Mouse (Mus musculus) heart, embryonic 11.5 days (tissue): ENCODE results near the gene Ano2. TPM values are rescaled to one million over a fixed set of nuclear protein-coding genes. Genes with fewer than 3 reads are reported as not detected.
A peak's percentile ranks its signal among the peaks of the same experiment; 100 is the strongest.

Experiments
- ATAC-seq: fragments of 200-750 bp; cut with Nextera tagmentation; replicated peaks from 2 replicates; pipeline ENCODE4 v1.8.0; 2017; ENCODE audit warnings: moderate library complexity; ENCODE audit not compliant: insufficient number of reproducible peaks, low FRiP score, low TSS enrichment
- H3K27ac ChIP-seq: fragments of 300-500 bp; sonication (generic); 2 replicates; pipeline ENCODE4 v1.5.1; 2014; ENCODE audit warnings: mild to moderate bottlenecking, low read depth, low read length
- H3K27me3 ChIP-seq: fragments of 300-500 bp; sonication (generic); 2 replicates; pipeline ENCODE4 v1.6.1; 2014; ENCODE audit warnings: mild to moderate bottlenecking, low read length, mixed read lengths; ENCODE audit not compliant: control insufficient read depth, insufficient read depth
- H3K36me3 ChIP-seq: fragments of 300-500 bp; sonication (generic); 2 replicates; pipeline ENCODE4 v1.6.1; 2014; ENCODE audit warnings: mild to moderate bottlenecking, low read length, moderate library complexity, mixed read lengths; ENCODE audit not compliant: control insufficient read depth, insufficient read depth
- H3K4me1 ChIP-seq: fragments of 300-500 bp; sonication (generic); 2 replicates; pipeline ENCODE4 v1.6.1; 2014; ENCODE audit warnings: low read length; ENCODE audit not compliant: control insufficient read depth, insufficient read depth
- H3K4me2 ChIP-seq: fragments of 300-500 bp; sonication (generic); 2 replicates; pipeline ENCODE4 v1.6.1; 2014; ENCODE audit warnings: mild to moderate bottlenecking, moderate library complexity
- H3K4me3 ChIP-seq: fragments of 300-500 bp; sonication (generic); 2 replicates; pipeline ENCODE4 v1.5.1; 2014; ENCODE audit warnings: low read depth, low read length
- H3K9ac ChIP-seq: fragments of 300-500 bp; sonication (generic); 2 replicates; pipeline ENCODE4 v1.6.1; 2014; ENCODE audit warnings: mild to moderate bottlenecking, low read depth, low read length, moderate library complexity
- H3K9me3 ChIP-seq: fragments of 300-500 bp; sonication (generic); replicated peaks from 2 replicates; pipeline ENCODE4 v1.6.1; 2016; ENCODE audit warnings: low read length; ENCODE audit not compliant: control insufficient read depth
- WGBS: fragments of 180-500 bp; shearing (Covaris S2); extraction: QIAGEN DNeasy Blood & Tissue Kit; methylation state at CpG from one replicate; pipeline ENCODE4 v1.1.7; 2014; ENCODE audit not compliant: insufficient replicate concordance; 5-methylcytosine and 5-hydroxymethylcytosine counted together
- polyA plus RNA-seq: library from polyadenylated mRNA; unstranded; fragments of >200 nt; fragmentation: Nextera tagmentation; extraction: Ambion mirVana; gene quantifications from 2 replicates; pipeline ENCODE4 v1.2.1, GENCODE M21; 2014

The Ano2 gene
- polyA plus RNA-seq, result 0.65 and 0.86 TPM in 2 replicates

GRCm38 (mm10) chr6:125690057-125690703, at the start of gene Ano2:
TSS of gene Ano2 (plus strand) at chr6:125690419.
- peaks cover under 1% of the 10 kb centered on the region; the same call in 1 of the 2 replicates for H3K27me3 ChIP-seq
- no peak for ATAC-seq
- H3K4me2 ChIP-seq, result peak within 1 kb of the TSS; percentile 65
- peak within 1 kb of the TSS; percentile 28 for H3K4me3 ChIP-seq
- peaks cover 3% of the 10 kb centered on the region for H3K4me1 ChIP-seq
- H3K27ac ChIP-seq, result no peak within 1 kb of the TSS
- no peaks in the 10 kb centered on the region for H3K36me3 ChIP-seq
- no peaks in the 10 kb centered on the region for H3K9me3 ChIP-seq
- no peak within 1 kb of the TSS for H3K9ac ChIP-seq
- WGBS, result 2% methylated on average over 20 of the region's 20 CpGs

DNA sequence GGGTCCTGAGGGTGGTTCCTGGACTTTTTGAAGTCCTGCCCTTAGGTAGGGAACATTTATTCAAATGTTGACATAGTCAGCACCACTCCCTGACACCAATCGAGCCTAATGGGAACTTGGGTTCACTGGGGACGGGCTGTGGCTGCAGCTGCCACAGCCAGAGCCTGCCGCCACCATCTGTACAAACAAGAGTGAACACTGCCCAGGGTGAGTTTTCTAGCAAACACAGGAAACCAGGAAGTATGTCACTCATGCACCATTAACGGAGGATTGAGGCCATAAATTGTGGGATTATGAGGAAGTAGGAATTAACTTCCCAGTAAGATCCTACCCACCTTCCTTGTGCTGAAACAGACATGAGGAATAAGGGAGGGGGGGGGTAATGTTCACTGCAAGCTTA, 49.7 kb upstream of the Ano2 start:
- no peaks in the 10 kb centered on the region for H3K9me3 ChIP-seq
- no peak overlapping the region for H3K4me3 ChIP-seq
- H3K9ac ChIP-seq, result no peak overlapping the region
- peaks cover 2% of the 10 kb centered on the region; the same call in 1 of the 2 replicates for H3K27me3 ChIP-seq
- no peak overlapping the region for H3K27ac ChIP-seq
- H3K4me2 ChIP-seq, result no peak overlapping the region
- H3K36me3 ChIP-seq, result no peaks in the 10 kb centered on the region
- 61% methylated on average over 4 of the region's 4 CpGs for whole genome bisulfite sequencing
- H3K4me1 ChIP-seq, result no peaks in the 10 kb centered on the region
- no peak for ATAC-seq

DNA sequence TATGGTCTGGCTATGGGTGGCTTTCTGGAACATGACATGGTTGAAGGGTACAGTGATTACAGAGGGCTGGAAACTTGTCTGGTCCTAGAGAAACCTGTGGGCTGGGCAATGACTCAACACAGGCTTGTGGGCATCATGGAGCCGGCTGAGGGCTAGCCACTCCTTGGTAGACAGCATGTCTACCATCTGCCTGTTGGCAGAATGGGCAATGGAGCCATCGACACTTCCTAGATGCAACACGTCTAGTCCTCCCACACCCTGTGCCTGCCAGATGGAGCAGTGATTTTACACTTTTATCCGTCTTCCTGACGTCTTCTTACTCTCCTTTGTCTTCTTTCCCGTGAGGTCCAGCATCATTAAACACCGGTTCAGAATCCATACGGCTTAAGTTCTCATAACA, 49.1 kb upstream of the Ano2 start:
- Histone ChIP-seq H3K9ac (no peak overlapping the region), H3K36me3 (no peaks in the 10 kb centered on the region), H3K4me3 (no peak overlapping the region), H3K27ac (no peak overlapping the region), H3K9me3 (no peaks in the 10 kb centered on the region), H3K4me2 (no peak overlapping the region), H3K27me3 (peaks cover 2% of the 10 kb centered on the region; the same call in 1 of the 2 replicates), H3K4me1 (no peaks in the 10 kb centered on the region)
- 79% methylated on average over 8 of the region's 8 CpGs for WGBS
- ATAC-seq, result no peak

GRCm38 (mm10) chr6:125648964-125649363, 41.3 kb upstream of the Ano2 start:
- no peaks in the 10 kb centered on the region for H3K4me1 ChIP-seq
- ATAC-seq, result no peak

GRCm38 (mm10) chr6:125651335-125651734, 38.9 kb upstream of the Ano2 start:
- ATAC-seq, result no peak
- no peak overlapping the region for H3K4me2 ChIP-seq
- WGBS, result 73% methylated on average over 3 of the region's 3 CpGs
- no peak overlapping the region for H3K9ac ChIP-seq
- no peaks in the 10 kb centered on the region for H3K4me1 ChIP-seq
- no peak overlapping the region for H3K4me3 ChIP-seq
- no peaks in the 10 kb centered on the region for H3K27me3 ChIP-seq
- H3K9me3 ChIP-seq, result no peaks in the 10 kb centered on the region
- no peak overlapping the region for H3K27ac ChIP-seq
- no peaks in the 10 kb centered on the region for H3K36me3 ChIP-seq

More at GRCm38 (mm10) chr6:125648964-125649363, 41.3 kb upstream of the Ano2 start:
- Histone ChIP-seq H3K27me3 (no peaks in the 10 kb centered on the region), H3K9ac (no peak overlapping the region), H3K4me3 (no peak overlapping the region), H3K4me2 (no peak overlapping the region), H3K9me3 (no peaks in the 10 kb centered on the region), H3K36me3 (no peaks in the 10 kb centered on the region), H3K27ac (no peak overlapping the region)
- 82% methylated on average over 12 of the region's 12 CpGs for WGBS

DNA sequence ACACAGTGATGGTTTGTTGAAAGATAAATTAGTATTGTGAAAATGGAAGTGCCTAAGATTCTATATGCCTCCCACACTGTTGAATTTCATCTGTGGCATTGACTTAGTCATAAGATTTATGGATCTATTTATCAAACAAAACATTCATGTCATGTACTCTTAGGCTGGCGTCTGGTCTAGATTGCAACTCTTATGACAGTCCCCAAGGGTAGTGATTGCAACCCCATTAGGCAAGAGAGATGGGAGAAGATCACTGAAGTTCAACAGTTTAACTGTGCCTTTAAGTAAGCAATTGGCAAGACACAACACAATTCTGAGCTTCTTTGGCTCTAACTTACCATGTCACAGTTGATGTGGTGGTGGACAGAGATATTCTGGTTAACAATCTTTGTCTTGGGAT, 36.8 kb upstream of the Ano2 start:
- Histone ChIP-seq H3K9ac (no peak overlapping the region), H3K36me3 (no peaks in the 10 kb centered on the region), H3K27me3 (no peaks in the 10 kb centered on the region), H3K27ac (no peak overlapping the region), H3K4me2 (no peak overlapping the region), H3K4me1 (no peaks in the 10 kb centered on the region), H3K4me3 (no peak overlapping the region), H3K9me3 (no peaks in the 10 kb centered on the region)
- no peak for ATAC-seq
- WGBS, result 75% methylated on average over 1 of the region's 1 CpGs

DNA sequence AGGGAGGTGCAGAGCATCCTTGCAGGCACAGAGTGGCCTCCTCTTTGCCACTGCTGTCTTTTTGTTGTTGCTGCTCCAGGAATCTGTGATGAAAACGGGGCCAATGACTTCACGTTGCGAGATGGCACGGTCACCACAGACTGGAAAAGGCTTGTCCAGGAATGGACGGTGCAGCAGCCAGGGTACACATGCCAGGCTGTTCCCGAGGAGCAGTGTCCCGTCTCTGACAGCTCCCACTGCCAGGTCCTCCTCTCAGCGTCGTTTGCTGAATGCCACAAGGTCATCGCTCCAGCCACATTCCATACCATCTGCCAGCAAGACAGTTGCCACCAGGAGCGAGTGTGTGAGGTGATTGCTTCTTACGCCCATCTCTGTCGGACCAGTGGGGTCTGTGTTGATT, 33.3 kb upstream of the Ano2 start:
- H3K4me1 ChIP-seq, result no peaks in the 10 kb centered on the region
- ATAC-seq, result no peak

DNA sequence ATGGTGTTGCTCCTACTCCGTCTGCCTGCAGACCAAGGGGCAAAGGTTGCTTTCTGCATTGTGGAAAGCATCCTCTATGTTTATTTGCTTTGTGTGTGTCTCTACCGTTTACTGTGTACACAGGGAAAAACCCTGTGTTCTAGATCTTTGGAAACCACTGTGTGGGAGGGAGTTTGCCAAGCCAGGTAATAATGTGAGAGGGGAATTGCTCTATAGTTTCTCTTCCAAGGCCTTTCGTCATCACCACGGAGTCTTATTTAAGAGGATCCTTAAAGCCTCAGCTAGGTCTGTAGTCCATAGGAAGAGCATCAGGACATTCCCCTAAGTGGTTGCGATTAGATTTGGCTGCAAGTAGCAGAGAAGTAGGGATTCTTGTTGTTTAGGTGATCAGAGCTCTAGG, 32.3 kb upstream of the Ano2 start:
- ATAC-seq, result no peak
- WGBS, result 73% methylated on average over 5 of the region's 5 CpGs
- Histone ChIP-seq H3K4me3 (no peak overlapping the region), H3K4me1 (no peaks in the 10 kb centered on the region), H3K36me3 (no peaks in the 10 kb centered on the region), H3K27me3 (0 out of 2 replicates have a peak, but pooled peaks cover 2% of the 10 kb centered on the region), H3K4me2 (no peak overlapping the region), H3K9me3 (no peaks in the 10 kb centered on the region), H3K9ac (no peak overlapping the region), H3K27ac (no peak overlapping the region)

More for the DNA sequence above, 33.3 kb upstream of the Ano2 start:
- Histone ChIP-seq H3K4me3 (no peak overlapping the region), H3K9me3 (no peaks in the 10 kb centered on the region), H3K4me2 (no peak overlapping the region), H3K36me3 (no peaks in the 10 kb centered on the region), H3K27ac (no peak overlapping the region), H3K27me3 (0 out of 2 replicates have a peak, but pooled peaks cover 2% of the 10 kb centered on the region), H3K9ac (no peak overlapping the region)
- WGBS, result 73% methylated on average over 13 of the region's 13 CpGs
